Mouse (Mus musculus) heart, embryonic 16.5 days (tissue): ENCODE results near the gene Olfr316. TPM values are rescaled to one million over a fixed set of nuclear protein-coding genes. Genes with fewer than 3 reads are reported as not detected.
"Not testable (repeated sequence)": the region's sequence is repeated elsewhere in the genome, so short reads cannot be mapped to it uniquely, and the experiment has no call there.

Experiments
- ATAC-seq: fragments of 200-750 bp; cut with Nextera tagmentation; replicated peaks from 2 replicates; pipeline ENCODE4 v1.8.0; 2017; ENCODE audit warnings: moderate number of reproducible peaks; ENCODE audit not compliant: insufficient read depth, low FRiP score; ENCODE audit errors: extremely low read depth
- H3K27ac ChIP-seq: fragments of 300-500 bp; sonication (generic); 2 replicates; pipeline ENCODE4 v1.5.1; 2014; ENCODE audit warnings: mild to moderate bottlenecking, low read length, control low read depth, moderate library complexity
- H3K27me3 ChIP-seq: fragments of 300-500 bp; sonication (generic); 2 replicates; pipeline ENCODE4 v1.6.1; 2014; ENCODE audit warnings: low read length, mixed read lengths; ENCODE audit not compliant: control insufficient read depth, insufficient read depth
- H3K36me3 ChIP-seq: fragments of 300-500 bp; sonication (generic); 2 replicates; pipeline ENCODE4 v1.6.1; 2014; ENCODE audit not compliant: control insufficient read depth, insufficient read depth
- H3K4me1 ChIP-seq: fragments of 300-500 bp; sonication (generic); 2 replicates; pipeline ENCODE4 v1.6.1; 2014; ENCODE audit warnings: low read length, mixed read lengths; ENCODE audit not compliant: control insufficient read depth, insufficient read depth
- H3K4me2 ChIP-seq: fragments of 300-500 bp; sonication (generic); 2 replicates; pipeline ENCODE4 v1.6.1; 2014; ENCODE audit warnings: low read depth, mild to moderate bottlenecking, control low read depth, low read length
- H3K4me3 ChIP-seq: fragments of 300-500 bp; sonication (generic); 2 replicates; pipeline ENCODE4 v1.5.1; 2014; ENCODE audit warnings: mild to moderate bottlenecking, control low read depth, low read length
- H3K9ac ChIP-seq: fragments of 300-500 bp; sonication (generic); 2 replicates; pipeline ENCODE4 v1.6.1; 2014; ENCODE audit warnings: low read length, control low read depth
- H3K9me3 ChIP-seq: fragments of 300-500 bp; sonication (generic); replicated peaks from 2 replicates; pipeline ENCODE4 v1.6.1; 2016; ENCODE audit warnings: low read length; ENCODE audit not compliant: control insufficient read depth
- WGBS: fragments of 180-500 bp; shearing (Covaris S2); extraction: QIAGEN DNeasy Blood & Tissue Kit; methylation state at CpG from one replicate; pipeline ENCODE4 v1.1.7; 2014; 5-methylcytosine and 5-hydroxymethylcytosine counted together
- polyA plus RNA-seq: library from polyadenylated mRNA; unstranded; fragments of >200 nt; fragmentation: Nextera tagmentation; extraction: Ambion mirVana; gene quantifications from 2 replicates; pipeline ENCODE4 v1.2.1, GENCODE M21; 2015

Gene Olfr316
- not detected in 2 replicates for polyA plus RNA-seq

- no peak within 1 kb of the TSS for H3K9ac ChIP-seq
- no peak for ATAC-seq
- 71% methylated on average over 2 of the region's 2 CpGs for WGBS
Measured at GRCm38 (mm10) chr11:58752434-58752833, at the start of gene Olfr316. Olfr316 (plus strand) TSS chr11:58752734.

GRCm38 (mm10) chr11:58709086-58709485, 43.4 kb upstream of the Olfr316 start:
- no peak for ATAC-seq

More at GRCm38 (mm10) chr11:58752434-58752833, at the start of gene Olfr316:
- Histone ChIP-seq H3K4me3 (no peak within 1 kb of the TSS), H3K36me3 (no peaks in the 10 kb centered on the region), H3K27me3 (no peaks in the 10 kb centered on the region), H3K4me1 (no peaks in the 10 kb centered on the region), H3K4me2 (no peak within 1 kb of the TSS), H3K9me3 (no peaks in the 10 kb centered on the region), H3K27ac (no peak within 1 kb of the TSS)

GRCm38 (mm10) chr11:58717723-58718122, 34.8 kb upstream of the Olfr316 start:
- H3K27ac ChIP-seq, H3K4me2 ChIP-seq, H3K9me3 ChIP-seq, H3K36me3 ChIP-seq, H3K4me1 ChIP-seq, H3K9ac ChIP-seq, ATAC-seq, H3K4me3 ChIP-seq, H3K27me3 ChIP-seq: not testable (repeated sequence)
- 77% methylated on average over 6 of the region's 7 CpGs for WGBS

More at GRCm38 (mm10) chr11:58709086-58709485, 43.4 kb upstream of the Olfr316 start:
- Histone ChIP-seq H3K4me2 (no peak overlapping the region), H3K36me3 (no peaks in the 10 kb centered on the region), H3K4me3 (no peak overlapping the region), H3K27me3 (no peaks in the 10 kb centered on the region), H3K9me3 (no peaks in the 10 kb centered on the region), H3K27ac (no peak overlapping the region), H3K4me1 (no peaks in the 10 kb centered on the region), H3K9ac (no peak overlapping the region)
- 72% methylated on average over 11 of the region's 11 CpGs for WGBS

DNA sequence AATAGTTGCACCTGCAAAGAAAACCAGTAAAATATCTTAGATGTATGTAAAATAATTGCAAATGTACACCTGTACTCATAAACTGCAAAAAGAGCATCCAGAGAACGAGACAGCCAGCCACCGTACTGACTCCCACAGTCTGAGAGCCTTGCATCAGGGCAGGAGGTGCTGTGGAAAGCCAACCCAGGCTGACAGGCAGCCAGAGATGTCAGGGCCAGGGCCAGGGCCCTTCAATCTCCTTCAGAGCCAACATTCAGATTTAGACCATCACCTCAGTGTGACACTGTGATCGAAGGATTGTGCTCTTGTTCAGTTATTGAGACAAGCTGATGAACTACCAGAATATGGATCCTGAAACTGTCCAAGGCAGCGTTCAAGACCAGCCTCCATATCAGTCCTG, 32.8 kb upstream of the Olfr316 start:
- no peak overlapping the region for H3K9ac ChIP-seq
- no peak for ATAC-seq
- H3K4me3 ChIP-seq: no peak overlapping the region
- H3K4me1 ChIP-seq: no peaks in the 10 kb centered on the region
- H3K27ac ChIP-seq: no peak overlapping the region
- no peaks in the 10 kb centered on the region for H3K9me3 ChIP-seq
- H3K36me3 ChIP-seq: no peaks in the 10 kb centered on the region
- no peak overlapping the region for H3K4me2 ChIP-seq
- 77% methylated on average over 4 of the region's 4 CpGs for WGBS
- H3K27me3 ChIP-seq: no peaks in the 10 kb centered on the region

- H3K27me3 ChIP-seq: no peaks in the 10 kb centered on the region
- no peaks in the 10 kb centered on the region for H3K9me3 ChIP-seq
- no peaks in the 10 kb centered on the region for H3K4me1 ChIP-seq
- H3K27ac ChIP-seq: no peak within 1 kb of the TSS
- no peaks in the 10 kb centered on the region for H3K36me3 ChIP-seq
- no peak within 1 kb of the TSS for H3K4me3 ChIP-seq
- no peak within 1 kb of the TSS for H3K9ac ChIP-seq
- H3K4me2 ChIP-seq: no peak within 1 kb of the TSS
- ATAC-seq: no peak
Measured at GRCm38 (mm10) chr11:58723914-58724313, 28.6 kb upstream of the Olfr316 start, which contains the start of gene Olfr318. Olfr318 (minus strand) TSS chr11:58724014.

GRCm38 (mm10) chr11:58727896-58728650, 24.5 kb upstream of the Olfr316 start:
- H3K4me2 ChIP-seq, H3K9ac ChIP-seq, ATAC-seq, H3K9me3 ChIP-seq, H3K36me3 ChIP-seq, H3K4me1 ChIP-seq, H3K27ac ChIP-seq, H3K27me3 ChIP-seq, H3K4me3 ChIP-seq: not testable (repeated sequence)
- 66% methylated on average over 6 of the region's 6 CpGs for WGBS

- Histone ChIP-seq H3K36me3 (no peaks in the 10 kb centered on the region), H3K4me1 (no peaks in the 10 kb centered on the region), H3K9me3 (no peaks in the 10 kb centered on the region), H3K4me3 (no peak overlapping the region), H3K27ac (no peak overlapping the region), H3K4me2 (no peak overlapping the region), H3K27me3 (no peaks in the 10 kb centered on the region), H3K9ac (no peak overlapping the region)
- ATAC-seq: no peak
- 41% methylated on average over 3 of the region's 3 CpGs for WGBS
Measured at GRCm38 (mm10) chr11:58733372-58733771, 19.2 kb upstream of the Olfr316 start.

GRCm38 (mm10) chr11:58738792-58739262, 13.7 kb upstream of the Olfr316 start, which contains the start of gene Olfr317:
Olfr317 (minus strand) TSS chr11:58739212.
- H3K9ac ChIP-seq: no peak within 1 kb of the TSS
- no peak within 1 kb of the TSS for H3K4me3 ChIP-seq
- no peaks in the 10 kb centered on the region for H3K9me3 ChIP-seq
- no peak for ATAC-seq
- H3K4me2 ChIP-seq: no peak within 1 kb of the TSS
- no peak within 1 kb of the TSS for H3K27ac ChIP-seq
- H3K27me3 ChIP-seq: no peaks in the 10 kb centered on the region
- WGBS: 65% methylated on average over 4 of the region's 4 CpGs
- no peaks in the 10 kb centered on the region for H3K4me1 ChIP-seq
- H3K36me3 ChIP-seq: no peaks in the 10 kb centered on the region

DNA sequence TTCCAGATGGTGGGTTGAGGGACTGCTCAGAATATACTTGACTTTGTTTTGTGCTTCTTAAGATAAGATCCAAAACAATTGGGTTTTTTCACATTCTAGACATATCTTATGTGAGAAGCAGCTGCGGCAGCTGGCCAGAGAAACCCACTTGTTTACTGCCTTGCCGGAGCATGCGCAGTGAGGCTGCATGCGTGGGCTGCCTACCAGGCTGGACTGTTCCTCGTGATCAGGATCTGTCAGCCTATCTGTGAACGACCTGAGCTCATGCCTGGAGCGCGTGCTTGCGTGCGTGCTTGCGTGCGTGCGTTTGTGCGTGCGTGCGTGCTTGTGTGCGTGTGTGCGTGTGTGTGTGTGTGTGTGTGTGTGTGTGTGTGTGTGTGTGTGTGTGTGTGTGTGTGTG, 1.4 kb upstream of the Olfr316 start:
- H3K27ac ChIP-seq, H3K27me3 ChIP-seq, H3K4me3 ChIP-seq: not testable (repeated sequence)

More for the DNA sequence above, 1.4 kb upstream of the Olfr316 start:
- H3K9ac ChIP-seq, H3K9me3 ChIP-seq, H3K4me2 ChIP-seq, H3K4me1 ChIP-seq, H3K36me3 ChIP-seq, ATAC-seq: not testable (repeated sequence)
- 67% methylated on average over 18 of the region's 18 CpGs for WGBS
